Mouse (Mus musculus) hematopoietic stem cell, adult 5-6 weeks (primary cell): ENCODE results near the gene Prelid1. TPM values are rescaled to one million over a fixed set of nuclear protein-coding genes. Genes with fewer than 3 reads are reported as not detected.

Experiments
- ATAC-seq, 2 experiments: fragments of 125-278 bp in 1 of 2; replicated peaks in 1 of 2; 2 replicates each; pipeline ENCODE4 v1.8.0; 2016 to 2017; ENCODE audit warnings: inconsistent platforms in 2 of 2, mild to moderate bottlenecking in 2 of 2, moderate number of reproducible peaks in 2 of 2, low read depth in 1 of 2, moderate TSS enrichment in 1 of 2; ENCODE audit not compliant: low FRiP score in 2 of 2, poor library complexity in 2 of 2, severe bottlenecking in 2 of 2, insufficient read depth in 1 of 2, low TSS enrichment in 1 of 2
- total RNA-seq: library from RNA; stranded (forward); fragments of 172-1452, 232-1000 nt; gene quantifications from 2 replicates; pipeline ENCODE4 v1.2.3, GENCODE M21; 2017

Prelid1 gene
- total RNA-seq, 1 experiment from 2014 or later = 66.6 TPM

DNA sequence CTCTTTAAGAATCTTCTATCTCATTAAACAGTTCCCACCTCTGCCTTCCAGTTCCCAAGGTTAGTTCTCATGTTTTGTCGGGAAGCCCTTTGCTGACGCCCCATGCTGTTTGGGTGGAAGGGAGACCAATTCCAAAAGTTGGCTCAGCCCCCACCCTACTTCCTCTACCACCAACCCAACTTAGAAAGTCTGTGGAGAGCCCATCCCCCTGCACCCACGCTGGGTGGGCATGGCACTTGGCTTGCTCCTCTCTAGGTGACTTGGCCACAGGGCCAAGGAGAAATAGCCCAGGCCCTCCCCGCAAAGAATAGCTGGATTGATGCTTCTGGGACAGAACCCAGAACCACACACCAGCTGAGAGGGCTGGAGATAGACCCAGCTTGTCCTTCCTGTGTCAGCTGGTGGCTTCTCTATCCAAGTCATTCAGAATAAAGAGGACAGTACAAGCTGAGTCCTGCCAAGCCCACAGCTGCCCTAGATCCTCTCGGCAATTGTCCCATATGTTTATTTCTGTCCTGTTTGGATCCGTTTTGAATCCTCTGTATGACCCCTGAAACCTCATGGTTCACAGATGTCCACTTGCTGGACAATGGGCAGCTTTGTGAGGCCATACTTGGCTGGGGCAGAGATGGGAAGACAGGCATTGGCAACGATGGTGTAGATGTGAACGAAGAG is 50.8 kb downstream of the Prelid1 start:
- ATAC-seq = no peak

DNA sequence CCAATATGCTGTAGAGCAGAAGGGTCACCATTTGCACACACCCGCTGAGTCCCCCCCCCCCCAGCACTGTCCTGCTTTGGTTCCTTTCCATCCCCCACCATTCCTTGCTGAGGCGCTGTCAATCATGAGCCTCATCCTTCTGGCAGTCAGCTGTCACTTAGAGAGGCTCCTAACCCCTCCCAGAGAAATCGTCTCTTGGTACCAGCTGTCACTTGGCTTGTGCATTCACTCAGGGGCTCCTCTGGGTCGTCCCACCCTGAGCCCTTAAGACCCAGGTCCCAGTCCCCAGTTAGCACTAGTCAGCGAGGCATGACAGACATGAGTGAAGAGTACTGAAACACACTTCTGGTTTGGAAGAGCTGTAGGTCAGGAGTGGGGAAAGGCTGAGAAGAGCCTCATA is 51.4 kb downstream of the Prelid1 start:
- no peak for ATAC-seq

DNA sequence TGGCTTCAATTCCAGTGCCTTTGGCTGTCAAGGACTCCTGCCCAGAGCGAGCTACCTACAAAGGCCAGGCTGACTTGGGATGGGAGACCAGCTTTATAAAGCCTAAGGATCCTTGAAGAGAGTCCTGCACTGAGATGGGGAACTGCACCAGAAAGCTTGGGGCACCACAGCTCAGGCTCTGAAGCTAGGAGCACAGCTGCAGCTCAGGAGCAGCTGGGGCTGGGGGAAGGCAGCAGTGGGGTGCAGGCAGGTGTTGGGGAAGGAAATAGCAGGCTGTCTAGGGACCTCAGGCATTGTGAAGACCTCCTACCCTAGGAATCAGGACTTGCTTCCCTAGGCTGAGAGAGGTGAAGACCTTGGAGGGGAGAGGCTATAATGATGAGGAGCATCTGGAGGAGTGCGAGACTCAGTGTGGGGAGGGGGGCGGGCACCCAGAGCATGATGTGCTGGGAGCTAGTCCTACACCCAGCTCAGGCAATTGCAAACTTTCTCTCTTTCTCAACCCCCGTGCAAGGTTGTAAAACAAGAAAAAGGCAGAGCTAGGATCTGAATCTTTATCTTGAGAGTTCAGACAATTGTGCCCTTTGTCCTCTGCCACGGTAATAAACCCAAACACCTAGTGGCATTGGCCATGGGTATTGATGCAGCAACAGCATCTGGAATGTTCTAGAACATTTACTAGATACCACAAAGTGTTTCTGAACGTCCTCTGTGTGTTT is 54.1 kb downstream of the Prelid1 start:
- no peak for ATAC-seq

Other genes with a start within 250 kb of the Prelid1 start
- gene Uimc1, start 220.2 kb upstream of the Prelid1 start, total RNA-seq = 84.0 and 85.4 TPM in 2 replicates
- gene Zfp346, start 215.2 kb upstream of the Prelid1 start, total RNA-seq = 9.1 and 10.0 TPM in 2 replicates
- not detected in 2 replicates for gene Gm17617, start 187.0 kb upstream of the Prelid1 start, total RNA-seq
- not detected in 2 replicates for gene Fgfr4, start 167.9 kb upstream of the Prelid1 start, total RNA-seq
- 96.2 and 115 TPM in 2 replicates for gene Nsd1, start 110.7 kb upstream of the Prelid1 start, total RNA-seq
- gene Rab24, start 1.4 kb downstream of the Prelid1 start, total RNA-seq = 22.1 and 27.4 TPM in 2 replicates
- 5.2 and 8.9 TPM in 2 replicates for gene Mxd3, start 9.3 kb downstream of the Prelid1 start, total RNA-seq
- 72.6 and 80.7 TPM in 2 replicates for gene Lman2, start 42.3 kb downstream of the Prelid1 start, total RNA-seq
- gene Rgs14, start 49.2 kb downstream of the Prelid1 start, total RNA-seq = 10.7 and 13.7 TPM in 2 replicates
- gene Slc34a1, start 77.7 kb downstream of the Prelid1 start, total RNA-seq = not detected in 2 replicates
- gene Pfn3, start 94.7 kb downstream of the Prelid1 start, total RNA-seq = not detected in 2 replicates
- gene F12, start 106.3 kb downstream of the Prelid1 start, total RNA-seq = not detected in 2 replicates
- gene Grk6, start 124.6 kb downstream of the Prelid1 start, total RNA-seq = 77.8 and 80.9 TPM in 2 replicates
- 0.25 TPM in 1 of 2 replicates, not detected in the other for gene Prr7, start 143.8 kb downstream of the Prelid1 start, total RNA-seq
- gene Dbn1, start 167.6 kb downstream of the Prelid1 start, total RNA-seq = 0.60 and 2.3 TPM in 2 replicates
- 8.1 and 10.0 TPM in 2 replicates for gene Pdlim7, start 193.2 kb downstream of the Prelid1 start, total RNA-seq
- 4.1 and 15.5 TPM in 2 replicates for gene Dok3, start 208.8 kb downstream of the Prelid1 start, total RNA-seq
- gene Ddx41, start 216.2 kb downstream of the Prelid1 start, total RNA-seq = 53.7 and 58.2 TPM in 2 replicates